Mouse (Mus musculus): ENCODE results near the gene Eef2kmt.

DNA sequence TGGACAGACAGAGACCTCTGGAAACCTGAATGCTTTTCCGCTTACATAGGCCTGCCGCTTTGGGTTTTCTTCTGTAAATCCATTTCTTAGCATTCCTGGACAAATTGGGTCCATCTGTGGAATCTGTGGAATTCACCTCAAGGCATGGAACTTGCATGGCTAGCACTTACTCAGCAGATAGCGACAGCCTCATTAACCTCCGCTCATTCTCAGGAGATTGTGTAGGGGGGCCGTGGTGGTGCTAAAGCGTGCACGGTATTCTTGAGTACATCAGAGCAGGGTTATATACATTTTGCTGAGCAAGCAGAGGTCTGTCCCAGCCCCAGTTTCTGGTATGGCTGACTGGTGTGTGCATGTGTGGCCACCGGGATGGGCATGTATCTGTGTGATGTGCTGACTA is 7.4 kb upstream of the Eef2kmt start:
- TF ChIP-seq EP300 (IDR thresholded peaks at IDR 0.05; ENCODE audit: insufficient read depth, low read depth, low read length) (no peak), CTCF (IDR thresholded peaks at IDR 0.05) (no peak), POLR2A (IDR thresholded peaks at IDR 0.05; ENCODE audit: insufficient read depth, low read depth, low read length) (no peak)

Data from heart, adult 2 months (tissue).